15 mouse cellular contexts compared by ENCODE assay signal in genomic region chr12:71446177-71446891, GRCm38 (mm10).
DNase-seq lines count a peak whose midpoint lies in the region; ATAC-seq lines count a peak whose summit lies in the region.
"Had no signal": no experiment of that assay in that cellular context is flagged by ENCODE, and none has a peak within 500 bp of the region (broad histone marks: within the 10 kb centered on the region; RNA-seq: fewer than 3 reads in every experiment).

No protein-coding gene starts in this region.

- 80% methylated on average over 8 of the region's 8 CpGs for WGBS in neural tube, embryonic 11.5 days
- 75% methylated on average over 8 of the region's 8 CpGs for WGBS in neural tube, embryonic 15.5 days
- 26% methylated on average over 8 of the region's 8 CpGs for WGBS in lung, embryonic 15.5 days

- no peak overlapping the region for H3K4me3 ChIP-seq in neural tube, embryonic 11.5 days (ENCODE audit: low read depth, low read length)
- no peak overlapping the region for H3K4me3 ChIP-seq in neural tube, embryonic 15.5 days (replicated peaks)
- H3K4me3 ChIP-seq in lung, embryonic 15.5 days: no peak overlapping the region
- H3K4me3 ChIP-seq: embryonic facial prominence, embryonic 12.5 days; midbrain, embryonic 12.5 days; neural tube, embryonic 13.5 days had no signal

- H3K4me1 ChIP-seq in neural tube, embryonic 11.5 days (ENCODE audit: control insufficient read depth, insufficient read depth, low read length): no peaks in the 10 kb centered on the region
- no peaks in the 10 kb centered on the region for H3K4me1 ChIP-seq in neural tube, embryonic 15.5 days
- peaks cover 13% of the 10 kb centered on the region; the same call in 1 of the 2 replicates for H3K4me1 ChIP-seq in lung, embryonic 15.5 days
- H3K4me1 ChIP-seq: midbrain, embryonic 12.5 days; neural tube, embryonic 13.5 days had no signal

- H3K9me3 ChIP-seq in neural tube, embryonic 11.5 days (ENCODE audit: control insufficient read depth, low read length): no peaks in the 10 kb centered on the region
- no peaks in the 10 kb centered on the region for H3K9me3 ChIP-seq in neural tube, embryonic 15.5 days (replicated peaks)
- H3K9me3 ChIP-seq in lung, embryonic 15.5 days: no peaks in the 10 kb centered on the region
- H3K9me3 ChIP-seq: embryonic facial prominence, embryonic 12.5 days; G1E; midbrain, embryonic 12.5 days; neural tube, embryonic 13.5 days had no signal

- H3K27ac ChIP-seq in neural tube, embryonic 11.5 days (ENCODE audit: low read depth, low read length): no peak overlapping the region
- H3K27ac ChIP-seq in neural tube, embryonic 15.5 days (replicated peaks): no peak overlapping the region
- H3K27ac ChIP-seq in lung, embryonic 15.5 days: peak overlapping the region; percentile 63
- H3K27ac ChIP-seq: embryonic facial prominence, embryonic 12.5 days; midbrain, embryonic 12.5 days; neural tube, embryonic 13.5 days had no signal

- peak; percentile 69; the same call in 1 of the 2 replicates for ATAC-seq in frontal cortex, adult (ENCODE audit: low TSS enrichment)
- no peak for ATAC-seq in neural tube, embryonic 11.5 days (ENCODE audit: insufficient read depth, low FRiP score, low TSS enrichment)
- no peak for ATAC-seq in neural tube, embryonic 15.5 days (ENCODE audit: low FRiP score)
- ATAC-seq in lung, embryonic 15.5 days (ENCODE audit: borderline replicate concordance, extremely low read depth, low FRiP score, low TSS enrichment): peak; percentile 82; the same call in 1 of the 2 replicates

- no peak overlapping the region for H3K9ac ChIP-seq in neural tube, embryonic 11.5 days (ENCODE audit: low read length)
- no peak overlapping the region for H3K9ac ChIP-seq in neural tube, embryonic 15.5 days (replicated peaks)
- no peak overlapping the region for H3K9ac ChIP-seq in lung, embryonic 15.5 days
- H3K9ac ChIP-seq: embryonic facial prominence, embryonic 12.5 days; midbrain, embryonic 12.5 days; neural tube, embryonic 13.5 days had no signal

- H3K36me3 ChIP-seq in neural tube, embryonic 11.5 days (ENCODE audit: control insufficient read depth, insufficient read depth, low read length): no peaks in the 10 kb centered on the region
- no peaks in the 10 kb centered on the region for H3K36me3 ChIP-seq in neural tube, embryonic 15.5 days
- H3K36me3 ChIP-seq in lung, embryonic 15.5 days: no peaks in the 10 kb centered on the region
- H3K36me3 ChIP-seq: embryonic facial prominence, embryonic 12.5 days; G1E; midbrain, embryonic 12.5 days; neural tube, embryonic 13.5 days had no signal

- H3K4me2 ChIP-seq in neural tube, embryonic 11.5 days (ENCODE audit: low read depth): no peak overlapping the region
- H3K4me2 ChIP-seq in neural tube, embryonic 15.5 days: no peak overlapping the region
- H3K4me2 ChIP-seq in lung, embryonic 15.5 days: no peak overlapping the region
- H3K4me2 ChIP-seq: embryonic facial prominence, embryonic 12.5 days; midbrain, embryonic 12.5 days; neural tube, embryonic 13.5 days had no signal

- H3K27me3 ChIP-seq in neural tube, embryonic 11.5 days (ENCODE audit: control insufficient read depth, insufficient read depth, low read length): no peaks in the 10 kb centered on the region
- no peaks in the 10 kb centered on the region for H3K27me3 ChIP-seq in neural tube, embryonic 15.5 days (replicated peaks)
- no peaks in the 10 kb centered on the region for H3K27me3 ChIP-seq in lung, embryonic 15.5 days
- H3K27me3 ChIP-seq: embryonic facial prominence, embryonic 12.5 days; midbrain, embryonic 12.5 days; neural tube, embryonic 13.5 days had no signal

- no peak for DNase-seq in frontal cortex, adult 2 months (ENCODE audit: extremely low spot score in 1 of 2, low spot score in 1 of 2)
- peak; percentile 8 for DNase-seq in neural tube, embryonic 11.5 days (ENCODE audit: low spot score)
- no peak for DNase-seq in retina, embryonic 14.5 days (ENCODE audit: low spot score)
- DNase-seq in T-cell, adult 2 months (ENCODE audit: low spot score): no peak
- no peak for DNase-seq in cerebellum, postnatal 4 days (ENCODE audit: low spot score in 2 of 2)
- DNase-seq: cerebellum, adult 11-12 months; right cerebral cortex, postnatal 4 days; thymus, adult 2 months had no signal

Comparison
In these comparisons a context has a peak if more than half of its experiments do, and no peak if none do; other contexts are left out.
1. ATAC-seq: peak in frontal cortex, adult (single experiment) and lung, embryonic 15.5 days (single experiment); none in neural tube, embryonic 11.5 days (single experiment) and neural tube, embryonic 15.5 days (single experiment).